Mouse (Mus musculus) heart, adult 9 months (tissue): ENCODE data around the gene Bcl7b.
"Not testable (repeated sequence)": the region's sequence is repeated elsewhere in the genome, so short reads cannot be mapped to it uniquely, and the experiment has no call there.

Source experiments
- DNase-seq, 2 experiments: peaks; one replicate each; pipeline ENCODE4 v3.0.0; 2022; ENCODE audit warnings: low spot score in 2 of 2

The Bcl7b gene

GRCm38 (mm10) chr5:135208197-135208596 lies 40.1 kb downstream of the Bcl7b start:
- DNase-seq, result no peak

- no peak for DNase-seq
These were observed 48.8 kb downstream of the Bcl7b start for GRCm38 (mm10) chr5:135216871-135217270.

- DNase-seq, result no peak
These were observed 52.9 kb downstream of the Bcl7b start for GRCm38 (mm10) chr5:135220941-135221340.

- no peak for DNase-seq
These were observed 54.0 kb downstream of the Bcl7b start for GRCm38 (mm10) chr5:135222066-135222465.

- DNase-seq, result no peak
These were observed 56.1 kb downstream of the Bcl7b start for GRCm38 (mm10) chr5:135224169-135224568.

- DNase-seq, result not testable (repeated sequence)
These were observed 57.8 kb downstream of the Bcl7b start for GRCm38 (mm10) chr5:135225879-135226278.

- DNase-seq, result no peak
These were observed 62.1 kb downstream of the Bcl7b start for GRCm38 (mm10) chr5:135230186-135230585.
